Mouse (Mus musculus) central nervous system, embryonic 11.5 days (tissue): ENCODE data around the gene Stam2. TPM values are rescaled to one million over a fixed set of nuclear protein-coding genes. Genes with fewer than 3 reads are reported as not detected.

Experiments
- polyA plus RNA-seq: library from polyadenylated mRNA; depleted of rRNA; stranded (reverse); fragments of >200 nt; gene quantifications from 2 replicates; pipeline ENCODE4 v1.2.3, GENCODE M21; 2012; rRNA removed

The Stam2 gene
- 15.4 and 20.1 TPM in 2 replicates for polyA plus RNA-seq

DNA sequence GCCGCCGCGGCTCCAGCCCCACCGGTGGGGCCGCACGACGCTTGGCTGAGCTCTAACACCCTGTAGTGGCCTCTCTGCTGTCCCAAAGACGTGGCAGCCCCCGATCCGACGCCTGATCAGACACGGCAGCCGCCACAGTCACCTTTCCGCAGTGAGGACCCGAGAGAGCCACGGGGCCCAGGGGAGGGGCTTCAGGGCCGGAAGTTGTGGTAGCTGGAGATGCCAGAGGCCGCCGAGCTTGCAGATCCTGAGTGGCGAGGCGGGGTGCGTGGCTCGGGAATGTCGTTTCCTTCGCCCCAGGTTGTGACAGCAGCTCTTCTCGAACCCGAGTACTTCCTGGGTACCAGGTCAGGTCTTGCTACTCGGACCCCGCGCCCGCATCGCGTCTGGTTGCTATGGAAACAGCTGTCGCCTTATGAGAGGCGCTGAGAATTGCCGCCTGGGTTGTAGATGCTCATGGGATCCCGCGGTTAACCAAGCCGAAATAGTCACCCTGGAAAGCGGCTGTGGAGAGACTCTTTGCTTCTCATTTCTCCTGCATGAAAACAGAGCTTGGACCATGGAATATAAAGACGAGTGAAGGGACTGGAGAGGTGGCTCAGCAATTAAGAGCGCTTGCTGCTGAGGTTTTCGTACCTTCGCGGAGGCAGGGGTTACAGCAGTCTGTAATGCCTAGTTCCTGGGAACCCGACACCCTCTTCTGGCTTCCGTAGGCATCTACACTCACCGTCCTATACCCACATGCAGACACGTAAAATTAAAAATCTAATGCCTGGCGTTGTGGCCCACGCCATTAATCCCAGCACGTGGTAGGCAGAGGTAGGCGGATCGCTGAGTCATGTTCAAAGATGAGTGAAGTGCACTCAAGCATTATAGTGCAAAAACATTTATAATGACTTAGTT is at the start of gene Stam2:
TSS of gene Stam2 (minus strand) at position 26 of the 903 bp plus-strand sequence.

GRCm38 (mm10) chr2:52676023-52676912 is 65.8 kb downstream of the Stam2 start, which contains the start of gene Cacnb4:
Gene Cacnb4 (minus strand): TSS chr2:52676831.

Other genes starting within 250 kb of the Stam2 start
- 1.6 and 2.3 TPM in 2 replicates for gene Cacnb4, start 65.5 kb downstream of the Stam2 start, polyA plus RNA-seq
- gene Fmnl2, start 115.6 kb upstream of the Stam2 start, polyA plus RNA-seq = 34.2 and 34.8 TPM in 2 replicates